Mouse (Mus musculus): ENCODE measurements around the gene D5Ertd579e. TPM values are rescaled to one million over a fixed set of nuclear protein-coding genes. Genes with fewer than 3 reads are reported as not detected.

The D5Ertd579e gene
- polyA plus RNA-seq, 1 experiment, result 56.7 TPM

- Histone ChIP-seq H3K4me1 (ENCODE audit: control insufficient read depth, insufficient read depth, low read length) (peaks cover 20% of the 10 kb centered on the region), H3K27ac (ENCODE audit: insufficient read depth, low read length) (peak overlapping the region; percentile 98), H3K4me3 (ENCODE audit: insufficient read depth, low read length) (no peak overlapping the region)
- no peak for TF ChIP-seq POLR2A (IDR thresholded peaks at IDR 0.05; ENCODE audit: low read depth, low read length)
- no peak for TF ChIP-seq CTCF (IDR thresholded peaks at IDR 0.05; ENCODE audit: borderline replicate concordance, insufficient read depth, low read length)
Observed at GRCm38 (mm10) chr5:36620409-36621057, 75.3 kb downstream of the D5Ertd579e start.

- H3K27ac ChIP-seq (ENCODE audit: insufficient read depth, low read length), result peak overlapping the region; percentile 31; the same call in 1 of the 2 replicates
- TF ChIP-seq CTCF (IDR thresholded peaks at IDR 0.05; ENCODE audit: borderline replicate concordance, insufficient read depth, low read length) (no peak), POLR2A (IDR thresholded peaks at IDR 0.05; ENCODE audit: low read depth, low read length) (no peak)
- H3K4me3 ChIP-seq (ENCODE audit: insufficient read depth, low read length), result no peak overlapping the region
Observed at GRCm38 (mm10) chr5:36618890-36619289, 76.9 kb downstream of the D5Ertd579e start.

GRCm38 (mm10) chr5:36618356-36618755, 77.5 kb downstream of the D5Ertd579e start:
- no peak overlapping the region; the same call in 1 of the 2 replicates for H3K27ac ChIP-seq (ENCODE audit: insufficient read depth, low read length)
- TF ChIP-seq CTCF (IDR thresholded peaks at IDR 0.05; ENCODE audit: borderline replicate concordance, insufficient read depth, low read length) (no peak), POLR2A (IDR thresholded peaks at IDR 0.05; ENCODE audit: low read depth, low read length) (no peak)
- H3K4me1 ChIP-seq (ENCODE audit: control insufficient read depth, insufficient read depth, low read length), result peaks cover 20% of the 10 kb centered on the region
- no peak overlapping the region for H3K4me3 ChIP-seq (ENCODE audit: insufficient read depth, low read length)

More at GRCm38 (mm10) chr5:36618890-36619289, 76.9 kb downstream of the D5Ertd579e start:
- H3K4me1 ChIP-seq (ENCODE audit: control insufficient read depth, insufficient read depth, low read length), result peaks cover 20% of the 10 kb centered on the region

- Histone ChIP-seq H3K4me1 (ENCODE audit: control insufficient read depth, insufficient read depth, low read length) (peaks cover 4% of the 10 kb centered on the region), H3K4me3 (ENCODE audit: insufficient read depth, low read length) (no peak overlapping the region), H3K27ac (ENCODE audit: insufficient read depth, low read length) (no peak overlapping the region)
- TF ChIP-seq POLR2A (IDR thresholded peaks at IDR 0.05; ENCODE audit: low read depth, low read length) (no peak), CTCF (IDR thresholded peaks at IDR 0.05; ENCODE audit: borderline replicate concordance, insufficient read depth, low read length) (no peak)
Observed at GRCm38 (mm10) chr5:36614124-36614523, 81.7 kb downstream of the D5Ertd579e start.

- TF ChIP-seq CTCF (IDR thresholded peaks at IDR 0.05; ENCODE audit: borderline replicate concordance, insufficient read depth, low read length) (no peak), POLR2A (IDR thresholded peaks at IDR 0.05; ENCODE audit: low read depth, low read length) (no peak)
- Histone ChIP-seq H3K4me1 (ENCODE audit: control insufficient read depth, insufficient read depth, low read length) (peaks cover 3% of the 10 kb centered on the region), H3K27ac (ENCODE audit: insufficient read depth, low read length) (no peak overlapping the region), H3K4me3 (ENCODE audit: insufficient read depth, low read length) (no peak overlapping the region)
Observed at GRCm38 (mm10) chr5:36608939-36609499, 86.8 kb downstream of the D5Ertd579e start.

GRCm38 (mm10) chr5:36603031-36603430, 92.8 kb downstream of the D5Ertd579e start:
- H3K27ac ChIP-seq (ENCODE audit: insufficient read depth, low read length), result no peak overlapping the region
- TF ChIP-seq CTCF (IDR thresholded peaks at IDR 0.05; ENCODE audit: borderline replicate concordance, insufficient read depth, low read length) (peak; percentile 83), POLR2A (IDR thresholded peaks at IDR 0.05; ENCODE audit: low read depth, low read length) (no peak)
- H3K4me3 ChIP-seq (ENCODE audit: insufficient read depth, low read length), result no peak overlapping the region

GRCm38 (mm10) chr5:36602028-36602427, 93.8 kb downstream of the D5Ertd579e start:
- Histone ChIP-seq H3K4me3 (ENCODE audit: insufficient read depth, low read length) (no peak overlapping the region), H3K4me1 (ENCODE audit: control insufficient read depth, insufficient read depth, low read length) (peaks cover 3% of the 10 kb centered on the region), H3K27ac (ENCODE audit: insufficient read depth, low read length) (no peak overlapping the region)
- 0 out of 2 replicates have a peak, but pooled peaks have one; percentile 9 for TF ChIP-seq CTCF (IDR thresholded peaks at IDR 0.05; ENCODE audit: borderline replicate concordance, insufficient read depth, low read length)
- no peak for TF ChIP-seq POLR2A (IDR thresholded peaks at IDR 0.05; ENCODE audit: low read depth, low read length)

More at GRCm38 (mm10) chr5:36603031-36603430, 92.8 kb downstream of the D5Ertd579e start:
- H3K4me1 ChIP-seq (ENCODE audit: control insufficient read depth, insufficient read depth, low read length), result peaks cover 3% of the 10 kb centered on the region

- Histone ChIP-seq H3K4me3 (ENCODE audit: insufficient read depth, low read length) (no peak overlapping the region), H3K4me1 (ENCODE audit: control insufficient read depth, insufficient read depth, low read length) (peaks cover 3% of the 10 kb centered on the region), H3K27ac (ENCODE audit: insufficient read depth, low read length) (no peak overlapping the region)
- TF ChIP-seq POLR2A (IDR thresholded peaks at IDR 0.05; ENCODE audit: low read depth, low read length), result no peak
Observed at GRCm38 (mm10) chr5:36601492-36601891, 94.3 kb downstream of the D5Ertd579e start.

- TF ChIP-seq CTCF (IDR thresholded peaks at IDR 0.05; ENCODE audit: borderline replicate concordance, insufficient read depth, low read length), result no peak
- TF ChIP-seq POLR2A (IDR thresholded peaks at IDR 0.05; ENCODE audit: low read depth, low read length), result no peak
- Histone ChIP-seq H3K4me3 (ENCODE audit: insufficient read depth, low read length) (no peak overlapping the region), H3K27ac (ENCODE audit: insufficient read depth, low read length) (no peak overlapping the region), H3K4me1 (ENCODE audit: control insufficient read depth, insufficient read depth, low read length) (no peaks in the 10 kb centered on the region; the same call in 1 of the 2 replicates)
Observed at GRCm38 (mm10) chr5:36598883-36599282, 96.9 kb downstream of the D5Ertd579e start.

GRCm38 (mm10) chr5:36597653-36598052, 98.2 kb downstream of the D5Ertd579e start:
- peak; percentile 44; the same call in 1 of the 2 replicates for TF ChIP-seq CTCF (IDR thresholded peaks at IDR 0.05; ENCODE audit: borderline replicate concordance, insufficient read depth, low read length)
- TF ChIP-seq POLR2A (IDR thresholded peaks at IDR 0.05; ENCODE audit: low read depth, low read length), result no peak
- H3K4me1 ChIP-seq (ENCODE audit: control insufficient read depth, insufficient read depth, low read length), result no peaks in the 10 kb centered on the region; the same call in 1 of the 2 replicates
- H3K4me3 ChIP-seq (ENCODE audit: insufficient read depth, low read length), result no peak overlapping the region
- no peak overlapping the region for H3K27ac ChIP-seq (ENCODE audit: insufficient read depth, low read length)
